Mouse (Mus musculus) cerebellum, adult 2 months (tissue): ENCODE measurements around the gene Dhfr. TPM values are rescaled to one million over a fixed set of nuclear protein-coding genes. Genes with fewer than 3 reads are reported as not detected.

Experiments used
- DNase-seq, 2 experiments: peaks; one replicate each; pipeline ENCODE4 v3.0.0; 2021
- H3K27ac ChIP-seq: fragments of 200-500 bp; 2 replicates; pipeline ENCODE4 v1.5.1; 2012; ENCODE audit warnings: low read length, control low read depth, inconsistent platforms; ENCODE audit not compliant: insufficient read depth
- H3K27me3 ChIP-seq: fragments of 200-500 bp; 2 replicates; pipeline ENCODE4 v1.6.1; 2012; ENCODE audit warnings: inconsistent platforms, mild to moderate bottlenecking, low read length, moderate library complexity; ENCODE audit not compliant: control insufficient read depth, insufficient read depth
- H3K4me1 ChIP-seq: fragments of 200-500 bp; 2 replicates; pipeline ENCODE4 v1.6.1; 2011; ENCODE audit warnings: low read length; ENCODE audit not compliant: control insufficient read depth, insufficient read depth
- H3K4me3 ChIP-seq: fragments of 200-500 bp; replicated peaks from 2 replicates; pipeline ENCODE3; 2011; ENCODE audit warnings: mild to moderate bottlenecking, low read depth, low read length, control low read depth; ENCODE audit not compliant: insufficient read depth
- CTCF ChIP-seq: fragments of 200-500 bp; IDR thresholded peaks from 2 replicates; pipeline ENCODE4 v1.5.1; 2011; ENCODE audit warnings: low read depth, mild to moderate bottlenecking, control low read depth, low read length, moderate library complexity, borderline replicate concordance; ENCODE audit not compliant: insufficient read depth
- POLR2A ChIP-seq: fragments of 200-500 bp; IDR thresholded peaks from 2 replicates; pipeline ENCODE4 v1.6.1; 2011; ENCODE audit warnings: low read length, control low read depth, borderline replicate concordance; ENCODE audit not compliant: insufficient read depth
- WGBS: fragments of 180-500 bp; shearing (Covaris S2); methylation state at CpG from one replicate; pipeline ENCODE4 v1.1.7; 2018; 5-methylcytosine and 5-hydroxymethylcytosine counted together
- polyA plus RNA-seq: library from polyadenylated mRNA; depleted of rRNA; stranded (reverse); fragments of >200 nt; gene quantifications from 2 replicates; pipeline ENCODE4 v1.2.3, GENCODE M21; 2012

The Dhfr gene
- polyA plus RNA-seq, 1 experiment: 2.8 TPM

DNA sequence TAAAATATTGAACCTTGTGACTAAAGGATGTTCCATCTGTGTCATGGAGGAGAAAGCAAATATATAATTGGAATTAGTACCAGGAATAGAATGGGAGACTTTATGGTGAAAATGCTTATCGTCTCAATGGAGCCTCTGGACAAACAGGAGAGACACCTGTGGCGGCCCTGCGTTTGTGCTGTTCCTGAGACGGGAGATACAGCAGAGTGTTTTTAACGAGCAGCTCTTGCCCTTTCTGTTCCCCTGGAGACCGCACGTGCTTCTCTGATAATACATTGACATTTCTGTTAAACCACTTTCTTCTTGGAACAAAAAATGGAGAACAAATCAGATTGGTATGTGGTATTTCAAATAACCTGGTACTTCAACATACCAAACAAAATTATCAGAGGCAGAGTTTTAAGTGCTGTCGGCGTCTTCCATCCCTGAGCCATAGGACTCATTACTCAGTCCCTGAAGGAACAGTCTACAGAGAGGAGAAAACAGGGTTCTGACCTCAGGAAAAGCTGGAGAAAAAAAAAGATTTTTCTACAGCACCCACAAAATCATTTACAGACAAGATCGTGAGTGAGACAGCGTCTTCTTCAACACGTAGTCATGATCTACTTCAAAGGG, 38.6 kb downstream of the Dhfr start:
- no peaks in the 10 kb centered on the region for H3K4me1 ChIP-seq
- H3K4me3 ChIP-seq: no peak overlapping the region
- WGBS: 93% methylated on average over 12 of the region's 12 CpGs
- TF ChIP-seq CTCF (no peak), POLR2A (no peak)
- H3K27me3 ChIP-seq: no peaks in the 10 kb centered on the region
- DNase-seq: no peak
- no peak overlapping the region for H3K27ac ChIP-seq

GRCm38 (mm10) chr13:92398491-92399384, 44.2 kb downstream of the Dhfr start:
- Histone ChIP-seq H3K4me3 (no peak overlapping the region), H3K4me1 (peaks cover 8% of the 10 kb centered on the region), H3K27ac (no peak overlapping the region), H3K27me3 (no peaks in the 10 kb centered on the region)
- DNase-seq: peak; percentile 43 to 54
- WGBS: 12% methylated on average over 11 of the region's 11 CpGs
- TF ChIP-seq CTCF (no peak), POLR2A (no peak)

DNA sequence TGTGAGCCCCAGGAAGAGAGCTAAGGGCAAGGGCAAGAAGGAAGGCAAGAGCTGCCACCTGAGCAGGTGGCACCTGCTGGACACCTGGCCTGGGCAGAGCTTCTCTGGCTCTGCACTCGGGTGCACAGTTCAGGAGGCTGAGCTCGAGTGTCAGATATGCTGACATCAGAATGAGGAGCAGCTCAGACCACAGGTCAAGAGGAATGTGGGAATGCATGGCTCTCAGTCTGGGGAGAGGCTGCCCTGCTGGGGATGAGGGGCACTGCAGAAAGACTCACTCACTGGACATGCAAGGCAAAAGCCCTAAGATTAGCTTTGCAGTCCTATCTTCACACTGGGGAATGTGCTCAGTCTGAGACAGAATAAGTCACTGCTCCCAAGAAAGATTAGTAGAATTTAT, 47.5 kb downstream of the Dhfr start:
- H3K27me3 ChIP-seq: no peaks in the 10 kb centered on the region
- H3K4me3 ChIP-seq: no peak overlapping the region
- 15% methylated on average over 2 of the region's 2 CpGs for WGBS
- DNase-seq: no peak
- TF ChIP-seq POLR2A (no peak), CTCF (peak; percentile 21; the same call in 1 of the 2 replicates)
- peaks cover 8% of the 10 kb centered on the region for H3K4me1 ChIP-seq
- H3K27ac ChIP-seq: no peak overlapping the region

DNA sequence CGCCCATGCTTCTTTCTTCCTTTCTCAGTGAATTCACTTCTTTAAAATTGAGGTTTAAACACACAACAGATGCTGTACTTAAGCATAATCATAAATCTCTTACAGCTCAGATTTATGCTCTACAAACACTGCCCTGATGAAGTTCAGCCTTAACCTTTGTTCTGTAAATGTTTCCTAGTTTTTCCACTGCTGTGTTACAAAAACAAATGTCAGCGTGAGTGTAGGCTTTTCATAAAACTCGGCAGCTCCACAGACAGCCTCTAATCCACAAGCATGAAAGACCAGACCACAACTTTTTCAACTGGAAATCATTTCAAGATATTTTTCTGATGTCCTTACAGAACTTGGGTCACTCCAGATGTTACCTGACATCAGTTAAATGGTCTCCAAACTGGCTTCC, 49.0 kb downstream of the Dhfr start:
- Histone ChIP-seq H3K27me3 (no peaks in the 10 kb centered on the region), H3K4me3 (no peak overlapping the region), H3K4me1 (peaks cover 8% of the 10 kb centered on the region), H3K27ac (no peak overlapping the region)
- no peak for TF ChIP-seq CTCF
- no peak for TF ChIP-seq POLR2A
- DNase-seq: no peak
- WGBS: 91% methylated on average over 3 of the region's 3 CpGs

- H3K4me1 ChIP-seq: no peaks in the 10 kb centered on the region
- H3K27me3 ChIP-seq: no peaks in the 10 kb centered on the region
- WGBS: 22% methylated on average over 2 of the region's 2 CpGs
- no peak overlapping the region for H3K27ac ChIP-seq
- TF ChIP-seq POLR2A (no peak), CTCF (no peak)
- no peak overlapping the region for H3K4me3 ChIP-seq
- DNase-seq: no peak
Measured at GRCm38 (mm10) chr13:92410486-92410885, 56.0 kb downstream of the Dhfr start.

DNA sequence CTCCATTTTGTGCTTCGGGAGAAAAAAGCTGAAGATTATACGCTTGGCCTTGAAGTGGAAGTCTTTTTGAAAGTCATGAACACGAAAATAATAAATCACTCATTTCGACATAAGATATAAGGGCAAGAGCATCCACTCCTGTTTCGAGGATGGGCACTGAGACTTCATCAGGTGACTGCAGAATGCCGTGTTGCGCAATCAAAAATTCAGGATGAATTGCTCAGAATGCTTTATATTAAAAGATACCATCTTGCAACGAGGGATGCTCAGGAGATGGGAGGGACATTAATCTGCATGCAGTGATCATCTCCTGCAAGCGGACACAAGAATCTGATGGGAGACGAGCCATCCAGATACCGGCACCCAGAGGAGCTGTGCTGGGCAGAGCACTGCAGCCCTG, 65.1 kb downstream of the Dhfr start:
- WGBS: 87% methylated on average over 11 of the region's 11 CpGs
- no peak overlapping the region for H3K27ac ChIP-seq
- DNase-seq: no peak
- H3K4me3 ChIP-seq: no peak overlapping the region
- TF ChIP-seq POLR2A: no peak
- no peak for TF ChIP-seq CTCF
- no peaks in the 10 kb centered on the region for H3K4me1 ChIP-seq
- H3K27me3 ChIP-seq: no peaks in the 10 kb centered on the region

- no peak for DNase-seq
- H3K27ac ChIP-seq: no peak overlapping the region
- H3K4me3 ChIP-seq: no peak overlapping the region
- 68% methylated on average over 3 of the region's 3 CpGs for WGBS
- TF ChIP-seq CTCF (no peak), POLR2A (no peak)
- H3K4me1 ChIP-seq: peaks cover 2% of the 10 kb centered on the region
- H3K27me3 ChIP-seq: no peaks in the 10 kb centered on the region
Measured at GRCm38 (mm10) chr13:92423711-92424110, 69.2 kb downstream of the Dhfr start.

DNA sequence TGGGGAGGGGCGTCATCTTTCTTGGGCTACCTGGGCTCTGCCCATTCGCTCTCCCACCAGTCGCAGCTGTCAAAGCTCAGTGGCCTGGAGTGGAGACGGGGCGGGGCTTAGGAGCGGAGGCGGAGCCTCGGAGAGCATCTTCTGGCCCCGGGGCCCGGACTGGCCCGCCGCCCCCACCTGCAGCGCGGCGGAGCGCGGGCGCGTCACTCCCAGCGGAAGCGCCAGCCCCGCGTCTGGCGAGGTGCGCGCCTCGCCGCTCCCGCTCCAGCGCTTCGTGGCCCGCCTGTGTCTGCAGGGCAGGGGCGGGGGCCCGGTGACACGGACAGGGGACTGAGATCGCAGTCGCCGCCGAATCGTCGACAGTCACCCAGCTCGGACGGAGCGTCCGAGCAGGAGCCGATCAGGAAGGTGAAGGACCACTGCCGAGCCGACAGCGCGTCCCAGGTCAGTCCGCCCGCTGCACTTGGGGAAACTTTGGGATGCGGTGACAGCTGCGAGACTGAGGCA, 71.3 kb downstream of the Dhfr start, which contains the start of gene Ankrd34b:
TSS of gene Ankrd34b (plus strand) at position 139 of the 507 bp plus-strand sequence.
- Histone ChIP-seq H3K4me3 (peak within 1 kb of the TSS; percentile 55), H3K27me3 (no peaks in the 10 kb centered on the region), H3K4me1 (peaks cover 2% of the 10 kb centered on the region), H3K27ac (no peak within 1 kb of the TSS; the same call in 1 of the 2 replicates)
- TF ChIP-seq CTCF: no peak
- TF ChIP-seq POLR2A: peak; percentile 55
- 2% methylated on average over 54 of the region's 54 CpGs for WGBS
- DNase-seq: peak; percentile 90 to 91
